Mouse (Mus musculus) testis, adult 2 months (tissue): ENCODE data around the gene Htra3.

Experiments used
- CTCF ChIP-seq: fragments of 200-500 bp; IDR thresholded peaks from 2 replicates; pipeline ENCODE4 v1.5.1; 2012; ENCODE audit warnings: low read depth, mild to moderate bottlenecking, inconsistent platforms, low read length, moderate library complexity; ENCODE audit not compliant: control insufficient read depth, insufficient read depth, insufficient replicate concordance
- POLR2A ChIP-seq: fragments of 200-500 bp; IDR thresholded peaks from 2 replicates; pipeline ENCODE4 v1.6.1; 2012; ENCODE audit warnings: low read depth, mild to moderate bottlenecking, inconsistent platforms, low read length, moderate library complexity; ENCODE audit not compliant: control insufficient read depth

GRCm38 (mm10) chr5:35717455-35717854, 37.9 kb upstream of the Htra3 start:
- TF ChIP-seq CTCF = no peak
- TF ChIP-seq POLR2A = no peak
